Mouse (Mus musculus): ENCODE data around the gene Atf6. TPM values are rescaled to one million over a fixed set of nuclear protein-coding genes. Genes with fewer than 3 reads are reported as not detected.
A peak's percentile ranks its signal among the peaks of the same experiment; 100 is the strongest.

The Atf6 gene
- polyA plus RNA-seq, 1 experiment from 2014 or later, result 9.8 TPM

- Histone ChIP-seq H3K27me3 (ENCODE audit: control insufficient read depth, insufficient read depth, low read length) (no peaks in the 10 kb centered on the region), H3K36me3 (ENCODE audit: control insufficient read depth, insufficient read depth, low read length) (no peaks in the 10 kb centered on the region), H3K9ac (ENCODE audit: low read length) (no peak overlapping the region), H3K9me3 (replicated peaks; ENCODE audit: control insufficient read depth, low read length) (no peaks in the 10 kb centered on the region), H3K4me3 (replicated peaks; ENCODE audit: low read length) (no peak overlapping the region), H3K27ac (ENCODE audit: low read length) (no peak overlapping the region), H3K4me1 (ENCODE audit: control insufficient read depth, insufficient read depth, low read length) (no peaks in the 10 kb centered on the region), H3K4me2 (ENCODE audit: low read depth, low read length) (no peak overlapping the region)
- 54% methylated on average over 3 of the region's 3 CpGs for WGBS
- no peak for ATAC-seq (ENCODE audit: insufficient read depth, low FRiP score)
Measured at GRCm38 (mm10) chr1:170800694-170801093, 66.9 kb downstream of the Atf6 start.

- Histone ChIP-seq H3K4me1 (ENCODE audit: control insufficient read depth, insufficient read depth, low read length) (peaks cover 2% of the 10 kb centered on the region; the same call in 1 of the 2 replicates), H3K27ac (ENCODE audit: low read length) (no peak overlapping the region)
Measured at GRCm38 (mm10) chr1:170795741-170796347, 71.7 kb downstream of the Atf6 start.

GRCm38 (mm10) chr1:170791542-170791941, 76.0 kb downstream of the Atf6 start:
- no peak for ATAC-seq (ENCODE audit: insufficient read depth, low FRiP score)
- H3K4me1 ChIP-seq (ENCODE audit: control insufficient read depth, insufficient read depth, low read length), result peaks cover 6% of the 10 kb centered on the region
- no peaks in the 10 kb centered on the region for H3K36me3 ChIP-seq (ENCODE audit: control insufficient read depth, insufficient read depth, low read length)
- WGBS, result 82% methylated on average over 6 of the region's 6 CpGs
- H3K4me3 ChIP-seq (replicated peaks; ENCODE audit: low read length), result no peak overlapping the region
- H3K9ac ChIP-seq (ENCODE audit: low read length), result no peak overlapping the region
- no peaks in the 10 kb centered on the region for H3K27me3 ChIP-seq (ENCODE audit: control insufficient read depth, insufficient read depth, low read length)
- no peak overlapping the region for H3K4me2 ChIP-seq (ENCODE audit: low read depth, low read length)
- H3K27ac ChIP-seq (ENCODE audit: low read length), result no peak overlapping the region
- H3K9me3 ChIP-seq (replicated peaks; ENCODE audit: control insufficient read depth, low read length), result no peaks in the 10 kb centered on the region

More at GRCm38 (mm10) chr1:170795741-170796347, 71.7 kb downstream of the Atf6 start:
- Histone ChIP-seq H3K4me3 (replicated peaks; ENCODE audit: low read length) (no peak overlapping the region), H3K9me3 (replicated peaks; ENCODE audit: control insufficient read depth, low read length) (no peaks in the 10 kb centered on the region), H3K27me3 (ENCODE audit: control insufficient read depth, insufficient read depth, low read length) (no peaks in the 10 kb centered on the region), H3K36me3 (ENCODE audit: control insufficient read depth, insufficient read depth, low read length) (no peaks in the 10 kb centered on the region), H3K9ac (ENCODE audit: low read length) (no peak overlapping the region), H3K4me2 (ENCODE audit: low read depth, low read length) (no peak overlapping the region)
- WGBS, result 73% methylated on average over 9 of the region's 9 CpGs
- ATAC-seq (ENCODE audit: insufficient read depth, low FRiP score), result no peak

- Histone ChIP-seq H3K27ac (ENCODE audit: low read length) (no peak overlapping the region), H3K9me3 (replicated peaks; ENCODE audit: control insufficient read depth, low read length) (no peaks in the 10 kb centered on the region), H3K9ac (ENCODE audit: low read length) (no peak overlapping the region), H3K4me2 (ENCODE audit: low read depth, low read length) (no peak overlapping the region), H3K4me3 (replicated peaks; ENCODE audit: low read length) (no peak overlapping the region), H3K27me3 (ENCODE audit: control insufficient read depth, insufficient read depth, low read length) (no peaks in the 10 kb centered on the region), H3K4me1 (ENCODE audit: control insufficient read depth, insufficient read depth, low read length) (peaks cover 6% of the 10 kb centered on the region), H3K36me3 (ENCODE audit: control insufficient read depth, insufficient read depth, low read length) (no peaks in the 10 kb centered on the region)
- WGBS, result 46% methylated on average over 3 of the region's 3 CpGs
- no peak for ATAC-seq (ENCODE audit: insufficient read depth, low FRiP score)
Measured at GRCm38 (mm10) chr1:170791001-170791400, 76.6 kb downstream of the Atf6 start.

- Histone ChIP-seq H3K4me1 (ENCODE audit: control insufficient read depth, insufficient read depth, low read length) (peaks cover 4% of the 10 kb centered on the region), H3K36me3 (ENCODE audit: control insufficient read depth, insufficient read depth, low read length) (no peaks in the 10 kb centered on the region), H3K9me3 (replicated peaks; ENCODE audit: control insufficient read depth, low read length) (no peaks in the 10 kb centered on the region), H3K27ac (ENCODE audit: low read length) (no peak overlapping the region), H3K9ac (ENCODE audit: low read length) (no peak overlapping the region), H3K4me3 (replicated peaks; ENCODE audit: low read length) (no peak overlapping the region), H3K4me2 (ENCODE audit: low read depth, low read length) (no peak overlapping the region), H3K27me3 (ENCODE audit: control insufficient read depth, insufficient read depth, low read length) (no peaks in the 10 kb centered on the region)
- ATAC-seq (ENCODE audit: insufficient read depth, low FRiP score), result no peak
- 81% methylated on average over 1 of the region's 1 CpGs for WGBS
Measured at GRCm38 (mm10) chr1:170787643-170788042, 79.9 kb downstream of the Atf6 start.

- H3K4me1 ChIP-seq (ENCODE audit: control insufficient read depth, insufficient read depth, low read length), result peaks cover 4% of the 10 kb centered on the region
- H3K4me2 ChIP-seq (ENCODE audit: low read depth, low read length), result peak overlapping the region; percentile 16; the same call in 1 of the 2 replicates
- H3K27me3 ChIP-seq (ENCODE audit: control insufficient read depth, insufficient read depth, low read length), result no peaks in the 10 kb centered on the region
- ATAC-seq (ENCODE audit: insufficient read depth, low FRiP score), result peak; percentile 80
- H3K27ac ChIP-seq (ENCODE audit: low read length), result peak overlapping the region; percentile 75
- no peak overlapping the region for H3K4me3 ChIP-seq (replicated peaks; ENCODE audit: low read length)
- 56% methylated on average over 14 of the region's 14 CpGs for WGBS
- H3K36me3 ChIP-seq (ENCODE audit: control insufficient read depth, insufficient read depth, low read length), result no peaks in the 10 kb centered on the region
- no peaks in the 10 kb centered on the region for H3K9me3 ChIP-seq (replicated peaks; ENCODE audit: control insufficient read depth, low read length)
- no peak overlapping the region for H3K9ac ChIP-seq (ENCODE audit: low read length)
Measured at GRCm38 (mm10) chr1:170786570-170787341, 80.8 kb downstream of the Atf6 start.

GRCm38 (mm10) chr1:170777688-170778087, 89.9 kb downstream of the Atf6 start:
- Histone ChIP-seq H3K36me3 (ENCODE audit: control insufficient read depth, insufficient read depth, low read length) (no peaks in the 10 kb centered on the region), H3K27ac (ENCODE audit: low read length) (no peak overlapping the region), H3K27me3 (ENCODE audit: control insufficient read depth, insufficient read depth, low read length) (no peaks in the 10 kb centered on the region), H3K9ac (ENCODE audit: low read length) (no peak overlapping the region), H3K4me3 (replicated peaks; ENCODE audit: low read length) (no peak overlapping the region), H3K4me2 (ENCODE audit: low read depth, low read length) (no peak overlapping the region), H3K4me1 (ENCODE audit: control insufficient read depth, insufficient read depth, low read length) (no peaks in the 10 kb centered on the region), H3K9me3 (replicated peaks; ENCODE audit: control insufficient read depth, low read length) (no peaks in the 10 kb centered on the region)
- ATAC-seq (ENCODE audit: insufficient read depth, low FRiP score), result no peak
- 93% methylated on average over 4 of the region's 4 CpGs for WGBS

- no peak overlapping the region for H3K4me3 ChIP-seq (replicated peaks; ENCODE audit: low read length)
- no peaks in the 10 kb centered on the region for H3K27me3 ChIP-seq (ENCODE audit: control insufficient read depth, insufficient read depth, low read length)
- H3K4me2 ChIP-seq (ENCODE audit: low read depth, low read length), result no peak overlapping the region
- no peaks in the 10 kb centered on the region for H3K9me3 ChIP-seq (replicated peaks; ENCODE audit: control insufficient read depth, low read length)
- 68% methylated on average over 1 of the region's 1 CpGs for WGBS
- no peak for ATAC-seq (ENCODE audit: insufficient read depth, low FRiP score)
- H3K27ac ChIP-seq (ENCODE audit: low read length), result no peak overlapping the region
- H3K4me1 ChIP-seq (ENCODE audit: control insufficient read depth, insufficient read depth, low read length), result peaks cover 5% of the 10 kb centered on the region; the same call in 1 of the 2 replicates
- no peaks in the 10 kb centered on the region for H3K36me3 ChIP-seq (ENCODE audit: control insufficient read depth, insufficient read depth, low read length)
- H3K9ac ChIP-seq (ENCODE audit: low read length), result no peak overlapping the region
Measured at GRCm38 (mm10) chr1:170774431-170774830, 93.1 kb downstream of the Atf6 start.

- Histone ChIP-seq H3K4me3 (replicated peaks; ENCODE audit: low read length) (no peak overlapping the region), H3K9me3 (replicated peaks; ENCODE audit: control insufficient read depth, low read length) (no peaks in the 10 kb centered on the region), H3K4me1 (ENCODE audit: control insufficient read depth, insufficient read depth, low read length) (peaks cover 6% of the 10 kb centered on the region; the same call in 1 of the 2 replicates), H3K9ac (ENCODE audit: low read length) (no peak overlapping the region), H3K36me3 (ENCODE audit: control insufficient read depth, insufficient read depth, low read length) (no peaks in the 10 kb centered on the region), H3K4me2 (ENCODE audit: low read depth, low read length) (no peak overlapping the region), H3K27ac (ENCODE audit: low read length) (no peak overlapping the region), H3K27me3 (ENCODE audit: control insufficient read depth, insufficient read depth, low read length) (no peaks in the 10 kb centered on the region)
- WGBS, result 84% methylated on average over 4 of the region's 4 CpGs
- no peak for ATAC-seq (ENCODE audit: insufficient read depth, low FRiP score)
Measured at GRCm38 (mm10) chr1:170773506-170773905, 94.1 kb downstream of the Atf6 start.
